Mouse (Mus musculus): ENCODE measurements around the gene Rabep1.

Gene Rabep1

GRCm38 (mm10) chr11:70844559-70845456 is at the start of gene Rabep1:
Gene Rabep1 (plus strand): TSS chr11:70844778.
- DNase-seq (ENCODE audit: low spot score): peak; percentile 82

GRCm38 (mm10) chr11:70802208-70802864 is 42.2 kb upstream of the Rabep1 start:
- no peak for DNase-seq (ENCODE audit: low spot score)

GRCm38 (mm10) chr11:70802865-70803261 is 41.7 kb upstream of the Rabep1 start:
- DNase-seq (ENCODE audit: low spot score): no peak

- DNase-seq (ENCODE audit: low spot score): no peak
Observed at GRCm38 (mm10) chr11:70803711-70804200, 40.8 kb upstream of the Rabep1 start.

GRCm38 (mm10) chr11:70804395-70804794 is 40.2 kb upstream of the Rabep1 start:
- DNase-seq (ENCODE audit: low spot score): no peak

GRCm38 (mm10) chr11:70805641-70806175 is 38.9 kb upstream of the Rabep1 start:
- no peak for DNase-seq (ENCODE audit: low spot score)

GRCm38 (mm10) chr11:70806697-70807096 is 37.9 kb upstream of the Rabep1 start:
- no peak for DNase-seq (ENCODE audit: low spot score)

- no peak for DNase-seq (ENCODE audit: low spot score)
Observed at GRCm38 (mm10) chr11:70807630-70808029, 36.9 kb upstream of the Rabep1 start.

GRCm38 (mm10) chr11:70808101-70808500 is 36.5 kb upstream of the Rabep1 start:
- no peak for DNase-seq (ENCODE audit: low spot score)

GRCm38 (mm10) chr11:70809011-70809410 is 35.6 kb upstream of the Rabep1 start:
- no peak for DNase-seq (ENCODE audit: low spot score)

GRCm38 (mm10) chr11:70811041-70811440 is 33.5 kb upstream of the Rabep1 start:
- DNase-seq (ENCODE audit: low spot score): no peak

GRCm38 (mm10) chr11:70811471-70812240 is 32.9 kb upstream of the Rabep1 start:
- no peak for DNase-seq (ENCODE audit: low spot score)

- DNase-seq (ENCODE audit: low spot score): no peak
Observed at GRCm38 (mm10) chr11:70812365-70812764, 32.2 kb upstream of the Rabep1 start, which contains the start of gene Scimp. Gene Scimp (minus strand): TSS chr11:70812586.

GRCm38 (mm10) chr11:70815071-70815470 is 29.5 kb upstream of the Rabep1 start:
- DNase-seq (ENCODE audit: low spot score): no peak

GRCm38 (mm10) chr11:70815498-70816078 is 29.0 kb upstream of the Rabep1 start:
- DNase-seq (ENCODE audit: low spot score): peak; percentile 48

- no peak for DNase-seq (ENCODE audit: low spot score)
Observed at GRCm38 (mm10) chr11:70816770-70817169, 27.8 kb upstream of the Rabep1 start.

- no peak for DNase-seq (ENCODE audit: low spot score)
Observed at GRCm38 (mm10) chr11:70820120-70820519, 24.5 kb upstream of the Rabep1 start.

- DNase-seq (ENCODE audit: low spot score): no peak
Observed at GRCm38 (mm10) chr11:70821728-70822591, 22.6 kb upstream of the Rabep1 start.

GRCm38 (mm10) chr11:70826207-70826606 is 18.4 kb upstream of the Rabep1 start:
- DNase-seq (ENCODE audit: low spot score): no peak

GRCm38 (mm10) chr11:70828975-70829615 is 15.5 kb upstream of the Rabep1 start:
- DNase-seq (ENCODE audit: low spot score): no peak

Measured in left cerebral cortex, adult 11 months (tissue).